In genomic region chr1:156263352-156263751, GRCm38 (mm10) we compare ENCODE assay signal across 9 mouse cellular contexts. TPM values are rescaled to one million over a fixed set of nuclear protein-coding genes. Genes with fewer than 3 reads are reported as not detected.
DNase-seq lines count a peak whose midpoint lies in the region; ATAC-seq and TF ChIP-seq lines count a peak whose summit lies in the region.
"Had no signal": no experiment of that assay in that cellular context is flagged by ENCODE, and none has a peak within 500 bp of the region (broad histone marks: within the 10 kb centered on the region; RNA-seq: fewer than 3 reads in every experiment).

No protein-coding gene starts in this region.

- H3K36me3 ChIP-seq in ES-E14 (ENCODE audit: control insufficient read depth, insufficient read depth, low read length, poor library complexity, severe bottlenecking) = no peaks in the 10 kb centered on the region
- H3K36me3 ChIP-seq: hindbrain, embryonic 15.5 days had no signal

- no peak overlapping the region for H3K4me3 ChIP-seq in ES-E14 (ENCODE audit: insufficient read depth in 1 of 2, low read depth in 1 of 2, low read length in 2 of 2, poor library complexity in 1 of 2, severe bottlenecking in 1 of 2)
- H3K4me3 ChIP-seq: hindbrain, embryonic 15.5 days had no signal

- no peak for ATAC-seq in CD4-positive, CD25-positive, alpha-beta regulatory T cell, adult 4 months
- ATAC-seq in cerebellum, adult (ENCODE audit: insufficient number of reproducible peaks, low FRiP score, low TSS enrichment) = peak; percentile 64; the same call in 1 of the 2 replicates

- no peak overlapping the region for H3K27ac ChIP-seq in ES-E14 (ENCODE audit: insufficient read depth, low read depth, low read length, poor library complexity, severe bottlenecking)
- H3K27ac ChIP-seq: hindbrain, embryonic 15.5 days had no signal

- in situ Hi-C loops in ES-E14 (cut with MboI; ENCODE audit: low sequenced_read_pairs in 2 of 2, unreplicated experiment in 2 of 2) = no loop called here

- H3K4me1 ChIP-seq in ES-E14 (ENCODE audit: control insufficient read depth in 2 of 2, insufficient read depth in 2 of 2, low read length in 2 of 2, poor library complexity in 1 of 2) = peaks cover 4% of the 10 kb centered on the region in 2 experiments; a peak in 2 of 4 replicates
- H3K4me1 ChIP-seq: hindbrain, embryonic 15.5 days had no signal

- no peaks in the 10 kb centered on the region for H3K9me3 ChIP-seq in ES-E14 (ENCODE audit: control insufficient read depth, insufficient read depth, low read depth, low read length)
- H3K9me3 ChIP-seq: hindbrain, embryonic 15.5 days had no signal

- no peak overlapping the region for H3K9ac ChIP-seq in ES-E14 (ENCODE audit: insufficient read depth, low read depth, low read length, poor library complexity, severe bottlenecking)
- H3K9ac ChIP-seq: hindbrain, embryonic 15.5 days had no signal

- DNase-seq in CD4-positive, CD25-positive, alpha-beta regulatory T cell, adult 2 months (ENCODE audit: low read depth, low spot score) = peak; percentile 60
- peak; percentile 65 for DNase-seq in ES-E14 (ENCODE audit: low read depth, low spot score)
- DNase-seq in gastrocnemius, adult 18-20 months (ENCODE audit: low spot score) = peak; percentile 28
- DNase-seq in layer of hippocampus, adult 11-12 months (ENCODE audit: low spot score) = peak; percentile 68
- DNase-seq in lung, postnatal 14 days = peak; percentile 65
- DNase-seq in spleen, postnatal 10 days (ENCODE audit: low spot score in 2 of 2) = peak; percentile 34 to 57

TF ChIP-seq in ES-E14, 5 proteins besides CTCF, POLR2A, EP300 and RAD21:
- TF ChIP-seq MAFK (IDR thresholded peaks at IDR 0.05; ENCODE audit: insufficient read depth, low read depth, low read length) (no peak), ZC3H11A (IDR thresholded peaks at IDR 0.05; ENCODE audit: borderline replicate concordance, low read depth, low read length) (peak; percentile 40; the same call in 1 of the 2 replicates)

RNA-seq across cellular contexts. Expression of gene Tdrd5, which starts 40.1 kb away (rescaled TPM):
- polyA plus RNA-seq in CD4-positive, CD25-positive, alpha-beta regulatory T cell, adult 4 months (2017; shearing (Covaris generic)) = not detected
- total RNA-seq in ES-E14 (2012; rRNA removed) = 1.6 and 1.7 TPM in 2 replicates
- total RNA-seq in gastrocnemius, adult 18-20 months (2021) = not detected

RNA-seq across cellular contexts. Expression of gene Nphs2, which starts 47.2 kb away (rescaled TPM):
- not detected for polyA plus RNA-seq in CD4-positive, CD25-positive, alpha-beta regulatory T cell, adult 4 months (2017; shearing (Covaris generic))
- not detected in 2 replicates for total RNA-seq in ES-E14 (2012; rRNA removed)
- not detected for total RNA-seq in gastrocnemius, adult 18-20 months (2021)

RNA-seq across cellular contexts. Expression of gene Fam163a, which starts 58.5 kb away (rescaled TPM):
- polyA plus RNA-seq in CD4-positive, CD25-positive, alpha-beta regulatory T cell, adult 4 months (2017; shearing (Covaris generic)) = not detected
- 0.09 and 0.11 TPM in 2 replicates for total RNA-seq in ES-E14 (2012; rRNA removed)
- total RNA-seq in gastrocnemius, adult 18-20 months (2021) = not detected
